Mouse (Mus musculus): ENCODE data around the gene Actr2. TPM values are rescaled to one million over a fixed set of nuclear protein-coding genes. Genes with fewer than 3 reads are reported as not detected.
"Not testable (repeated sequence)": the region's sequence is repeated elsewhere in the genome, so short reads cannot be mapped to it uniquely, and the experiment has no call there.

Actr2 gene
- polyA plus RNA-seq, 1 experiment from 2014 or later = 86.7 TPM

GRCm38 (mm10) chr11:20035343-20035928, 77.3 kb downstream of the Actr2 start:
- Histone ChIP-seq H3K27ac (ENCODE audit: low read depth, low read length) (no peak overlapping the region), H3K4me1 (replicated peaks; ENCODE audit: control insufficient read depth, insufficient read depth, low read length) (no peaks in the 10 kb centered on the region), H3K9me3 (ENCODE audit: control insufficient read depth, low read length) (no peaks in the 10 kb centered on the region), H3K36me3 (ENCODE audit: control insufficient read depth, insufficient read depth, low read length) (no peaks in the 10 kb centered on the region), H3K27me3 (ENCODE audit: control insufficient read depth, insufficient read depth, low read length) (no peaks in the 10 kb centered on the region), H3K9ac (ENCODE audit: low read depth, low read length) (no peak overlapping the region), H3K4me2 (replicated peaks; ENCODE audit: low read depth, low read length) (no peak overlapping the region), H3K4me3 (ENCODE audit: low read depth, low read length) (no peak overlapping the region)
- ATAC-seq (ENCODE audit: low FRiP score) = no peak
- WGBS = 67% methylated on average over 11 of the region's 11 CpGs
- no peak for DNase-seq (ENCODE audit: low spot score)

GRCm38 (mm10) chr11:20034337-20034947, 78.3 kb downstream of the Actr2 start:
- Histone ChIP-seq H3K36me3 (ENCODE audit: control insufficient read depth, insufficient read depth, low read length) (no peaks in the 10 kb centered on the region), H3K9ac (ENCODE audit: low read depth, low read length) (no peak overlapping the region), H3K4me3 (ENCODE audit: low read depth, low read length) (no peak overlapping the region), H3K27ac (ENCODE audit: low read depth, low read length) (no peak overlapping the region), H3K4me2 (replicated peaks; ENCODE audit: low read depth, low read length) (no peak overlapping the region), H3K4me1 (replicated peaks; ENCODE audit: control insufficient read depth, insufficient read depth, low read length) (no peaks in the 10 kb centered on the region), H3K27me3 (ENCODE audit: control insufficient read depth, insufficient read depth, low read length) (no peaks in the 10 kb centered on the region), H3K9me3 (ENCODE audit: control insufficient read depth, low read length) (no peaks in the 10 kb centered on the region)
- WGBS = 83% methylated on average over 14 of the region's 14 CpGs
- no peak for DNase-seq (ENCODE audit: low spot score)
- no peak for ATAC-seq (ENCODE audit: low FRiP score)

- no peaks in the 10 kb centered on the region for H3K36me3 ChIP-seq (ENCODE audit: control insufficient read depth, insufficient read depth, low read length)
- WGBS = 84% methylated on average over 6 of the region's 6 CpGs
- H3K4me1 ChIP-seq (replicated peaks; ENCODE audit: control insufficient read depth, insufficient read depth, low read length) = no peaks in the 10 kb centered on the region
- no peak overlapping the region for H3K27ac ChIP-seq (ENCODE audit: low read depth, low read length)
- no peak overlapping the region for H3K9ac ChIP-seq (ENCODE audit: low read depth, low read length)
- H3K9me3 ChIP-seq (ENCODE audit: control insufficient read depth, low read length) = no peaks in the 10 kb centered on the region
- ATAC-seq (ENCODE audit: low FRiP score) (no peak), DNase-seq (ENCODE audit: low spot score) (no peak)
- H3K4me3 ChIP-seq (ENCODE audit: low read depth, low read length) = no peak overlapping the region
- no peaks in the 10 kb centered on the region for H3K27me3 ChIP-seq (ENCODE audit: control insufficient read depth, insufficient read depth, low read length)
- H3K4me2 ChIP-seq (replicated peaks; ENCODE audit: low read depth, low read length) = no peak overlapping the region
Observed at GRCm38 (mm10) chr11:20033541-20034160, 79.1 kb downstream of the Actr2 start.

- Histone ChIP-seq H3K9me3 (ENCODE audit: control insufficient read depth, low read length) (no peaks in the 10 kb centered on the region), H3K9ac (ENCODE audit: low read depth, low read length) (no peak overlapping the region), H3K27ac (ENCODE audit: low read depth, low read length) (no peak overlapping the region), H3K4me3 (ENCODE audit: low read depth, low read length) (no peak overlapping the region), H3K27me3 (ENCODE audit: control insufficient read depth, insufficient read depth, low read length) (no peaks in the 10 kb centered on the region), H3K36me3 (ENCODE audit: control insufficient read depth, insufficient read depth, low read length) (no peaks in the 10 kb centered on the region), H3K4me2 (replicated peaks; ENCODE audit: low read depth, low read length) (no peak overlapping the region), H3K4me1 (replicated peaks; ENCODE audit: control insufficient read depth, insufficient read depth, low read length) (no peaks in the 10 kb centered on the region)
- ATAC-seq (ENCODE audit: low FRiP score) = no peak
- 41% methylated on average over 8 of the region's 8 CpGs for WGBS
- DNase-seq (ENCODE audit: low spot score) = peak; percentile 66
Observed at GRCm38 (mm10) chr11:20031536-20031935, 81.2 kb downstream of the Actr2 start.

GRCm38 (mm10) chr11:20030973-20031372, 81.7 kb downstream of the Actr2 start:
- not testable (repeated sequence) for H3K4me3 ChIP-seq (ENCODE audit: low read depth, low read length); H3K4me1 ChIP-seq (replicated peaks; ENCODE audit: control insufficient read depth, insufficient read depth, low read length); H3K27me3 ChIP-seq (ENCODE audit: control insufficient read depth, insufficient read depth, low read length); DNase-seq (ENCODE audit: low spot score); H3K4me2 ChIP-seq (replicated peaks; ENCODE audit: low read depth, low read length); H3K27ac ChIP-seq (ENCODE audit: low read depth, low read length); H3K9me3 ChIP-seq (ENCODE audit: control insufficient read depth, low read length); H3K36me3 ChIP-seq (ENCODE audit: control insufficient read depth, insufficient read depth, low read length); H3K9ac ChIP-seq (ENCODE audit: low read depth, low read length); ATAC-seq (ENCODE audit: low FRiP score)
- whole genome bisulfite sequencing = 93% methylated on average over 5 of the region's 5 CpGs

- no peaks in the 10 kb centered on the region for H3K36me3 ChIP-seq (ENCODE audit: control insufficient read depth, insufficient read depth, low read length)
- WGBS = 91% methylated on average over 4 of the region's 4 CpGs
Observed at GRCm38 (mm10) chr11:20029014-20029413, 83.7 kb downstream of the Actr2 start.

GRCm38 (mm10) chr11:20028396-20028795, 84.3 kb downstream of the Actr2 start:
- Histone ChIP-seq H3K27me3 (ENCODE audit: control insufficient read depth, insufficient read depth, low read length) (no peaks in the 10 kb centered on the region), H3K4me2 (replicated peaks; ENCODE audit: low read depth, low read length) (no peak overlapping the region), H3K36me3 (ENCODE audit: control insufficient read depth, insufficient read depth, low read length) (no peaks in the 10 kb centered on the region), H3K4me1 (replicated peaks; ENCODE audit: control insufficient read depth, insufficient read depth, low read length) (no peaks in the 10 kb centered on the region), H3K27ac (ENCODE audit: low read depth, low read length) (no peak overlapping the region), H3K9ac (ENCODE audit: low read depth, low read length) (no peak overlapping the region), H3K4me3 (ENCODE audit: low read depth, low read length) (no peak overlapping the region), H3K9me3 (ENCODE audit: control insufficient read depth, low read length) (no peaks in the 10 kb centered on the region)
- WGBS = 88% methylated on average over 6 of the region's 6 CpGs
- ATAC-seq (ENCODE audit: low FRiP score) (no peak), DNase-seq (ENCODE audit: low spot score) (no peak)

More at GRCm38 (mm10) chr11:20029014-20029413, 83.7 kb downstream of the Actr2 start:
- no peak overlapping the region for H3K4me3 ChIP-seq (ENCODE audit: low read depth, low read length)
- H3K9ac ChIP-seq (ENCODE audit: low read depth, low read length) = no peak overlapping the region
- ATAC-seq (ENCODE audit: low FRiP score) (no peak), DNase-seq (ENCODE audit: low spot score) (no peak)
- no peaks in the 10 kb centered on the region for H3K9me3 ChIP-seq (ENCODE audit: control insufficient read depth, low read length)
- no peak overlapping the region for H3K4me2 ChIP-seq (replicated peaks; ENCODE audit: low read depth, low read length)
- no peaks in the 10 kb centered on the region for H3K4me1 ChIP-seq (replicated peaks; ENCODE audit: control insufficient read depth, insufficient read depth, low read length)
- H3K27ac ChIP-seq (ENCODE audit: low read depth, low read length) = no peak overlapping the region
- H3K27me3 ChIP-seq (ENCODE audit: control insufficient read depth, insufficient read depth, low read length) = no peaks in the 10 kb centered on the region

- H3K36me3 ChIP-seq (ENCODE audit: control insufficient read depth, insufficient read depth, low read length) = no peaks in the 10 kb centered on the region
- WGBS = 83% methylated on average over 9 of the region's 9 CpGs
- no peaks in the 10 kb centered on the region for H3K4me1 ChIP-seq (replicated peaks; ENCODE audit: control insufficient read depth, insufficient read depth, low read length)
- DNase-seq (ENCODE audit: low spot score) (no peak), ATAC-seq (ENCODE audit: low FRiP score) (no peak)
- no peaks in the 10 kb centered on the region for H3K27me3 ChIP-seq (ENCODE audit: control insufficient read depth, insufficient read depth, low read length)
- H3K9me3 ChIP-seq (ENCODE audit: control insufficient read depth, low read length) = no peaks in the 10 kb centered on the region
- H3K4me2 ChIP-seq (replicated peaks; ENCODE audit: low read depth, low read length) = no peak overlapping the region
- H3K27ac ChIP-seq (ENCODE audit: low read depth, low read length) = no peak overlapping the region
- H3K4me3 ChIP-seq (ENCODE audit: low read depth, low read length) = no peak overlapping the region
- no peak overlapping the region for H3K9ac ChIP-seq (ENCODE audit: low read depth, low read length)
Observed at GRCm38 (mm10) chr11:20027719-20028118, 85.0 kb downstream of the Actr2 start.

GRCm38 (mm10) chr11:20025899-20026298, 86.8 kb downstream of the Actr2 start:
- Histone ChIP-seq H3K36me3 (ENCODE audit: control insufficient read depth, insufficient read depth, low read length) (peaks cover 7% of the 10 kb centered on the region), H3K27me3 (ENCODE audit: control insufficient read depth, insufficient read depth, low read length) (no peaks in the 10 kb centered on the region), H3K27ac (ENCODE audit: low read depth, low read length) (no peak overlapping the region), H3K9ac (ENCODE audit: low read depth, low read length) (no peak overlapping the region), H3K4me3 (ENCODE audit: low read depth, low read length) (no peak overlapping the region), H3K4me2 (replicated peaks; ENCODE audit: low read depth, low read length) (no peak overlapping the region), H3K4me1 (replicated peaks; ENCODE audit: control insufficient read depth, insufficient read depth, low read length) (no peaks in the 10 kb centered on the region), H3K9me3 (ENCODE audit: control insufficient read depth, low read length) (peaks cover 5% of the 10 kb centered on the region; the same call in 1 of the 2 replicates)
- 65% methylated on average over 11 of the region's 11 CpGs for WGBS
- ATAC-seq (ENCODE audit: low FRiP score) (no peak), DNase-seq (ENCODE audit: low spot score) (no peak)
